Mouse (Mus musculus): ENCODE measurements around the gene Esrp2. TPM values are rescaled to one million over a fixed set of nuclear protein-coding genes. Genes with fewer than 3 reads are reported as not detected.

Esrp2 gene
- polyA plus RNA-seq, 2 experiments = 6.6 to 7.7 TPM

DNA sequence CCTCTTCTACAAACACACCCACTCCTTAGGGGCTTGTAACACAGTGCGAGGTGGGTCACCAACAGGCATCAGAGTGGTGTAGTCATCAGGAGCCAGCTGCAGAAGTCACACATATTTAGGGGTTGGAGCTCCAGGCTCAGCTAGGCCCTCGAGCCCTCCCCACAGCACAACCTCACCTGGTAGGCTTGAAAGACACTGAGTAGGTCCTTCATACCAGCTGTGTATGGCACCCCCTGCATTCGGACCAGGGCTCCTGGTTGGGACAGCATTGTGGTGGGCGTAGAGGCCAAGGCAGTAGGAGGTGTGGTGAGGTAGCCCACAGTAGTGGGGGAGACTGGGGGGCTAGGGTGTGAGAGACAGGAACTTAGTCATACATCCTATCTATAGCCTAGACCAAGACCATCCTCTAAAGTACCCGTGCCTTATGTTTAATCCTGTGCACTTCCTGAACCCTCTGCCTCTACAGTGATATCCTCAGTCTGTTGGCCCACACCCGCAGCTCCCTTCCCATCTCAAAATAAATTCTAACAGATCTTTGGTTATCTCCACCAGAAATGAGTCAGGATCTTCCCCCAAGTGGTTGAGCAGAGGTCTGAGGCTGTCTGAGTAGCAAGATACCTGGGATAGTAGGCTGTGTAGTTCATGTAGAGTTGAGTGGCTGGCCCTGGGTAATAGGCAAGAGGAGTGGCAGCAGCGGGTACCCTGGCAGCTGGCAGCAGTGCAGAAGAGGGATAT is 5.1 kb downstream of the Esrp2 start:
- H3K4me1 ChIP-seq (replicated peaks; ENCODE audit: control insufficient read depth in 2 of 2, insufficient read depth in 2 of 2, low read length in 1 of 2) = no peaks in the 10 kb centered on the region; a peak in 1 of 4 replicates
- DNase-seq (ENCODE audit: low read depth in 3 of 3, low spot score in 3 of 3) = no peak
- no peaks in the 10 kb centered on the region for H3K9me3 ChIP-seq (ENCODE audit: control insufficient read depth, low read length)
- H3K36me3 ChIP-seq (replicated peaks; ENCODE audit: control insufficient read depth, insufficient read depth, low read depth) = peaks cover 26% of the 10 kb centered on the region; the same call in 1 of the 2 replicates
- no peak overlapping the region for H3K4me3 ChIP-seq (ENCODE audit: insufficient read depth in 1 of 2, low read depth in 2 of 2, low read length in 2 of 2)
- no peak for TF ChIP-seq CTCF (IDR thresholded peaks at IDR 0.05; ENCODE audit: low read depth)
- 0 out of 2 replicates have a peak, but pooled peaks have one; percentile 18 for TF ChIP-seq EP300 (IDR thresholded peaks at IDR 0.05; ENCODE audit: low read depth)
- H3K9ac ChIP-seq (replicated peaks) = no peak overlapping the region
- H3K27me3 ChIP-seq (ENCODE audit: control insufficient read depth, insufficient read depth, low read length) = peaks cover 26% of the 10 kb centered on the region
- 33% methylated on average over 7 of the region's 7 CpGs for WGBS (ENCODE audit: insufficient replicate concordance)
- no peak overlapping the region for H3K4me2 ChIP-seq (ENCODE audit: low read depth)
- no peak overlapping the region for H3K27ac ChIP-seq
- ATAC-seq (ENCODE audit: insufficient read depth) = no peak

DNA sequence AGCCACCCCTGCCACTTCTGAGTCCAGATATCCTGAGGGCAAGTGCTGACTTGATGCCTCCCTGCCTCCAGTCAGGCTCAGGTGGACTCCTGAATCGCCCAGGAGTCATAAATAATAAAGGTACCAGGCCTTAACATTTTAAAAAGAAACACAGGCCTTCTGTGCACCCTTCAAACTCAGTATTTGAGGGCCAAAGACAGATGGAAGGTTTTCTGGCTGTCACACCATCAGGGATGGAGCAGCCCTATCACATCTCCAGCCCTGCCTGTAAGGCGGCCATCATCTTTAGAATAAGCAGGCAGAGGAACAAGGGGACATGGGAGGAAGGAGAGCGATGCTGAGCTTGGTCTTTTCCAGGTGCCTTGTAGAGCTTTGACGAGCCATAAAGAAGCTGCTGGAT is 5.8 kb downstream of the Esrp2 start:
- DNase-seq (ENCODE audit: low read depth in 3 of 3, low spot score in 3 of 3) = no peak
- H3K36me3 ChIP-seq (replicated peaks; ENCODE audit: control insufficient read depth, insufficient read depth, low read depth) = peaks cover 26% of the 10 kb centered on the region; the same call in 1 of the 2 replicates

DNA sequence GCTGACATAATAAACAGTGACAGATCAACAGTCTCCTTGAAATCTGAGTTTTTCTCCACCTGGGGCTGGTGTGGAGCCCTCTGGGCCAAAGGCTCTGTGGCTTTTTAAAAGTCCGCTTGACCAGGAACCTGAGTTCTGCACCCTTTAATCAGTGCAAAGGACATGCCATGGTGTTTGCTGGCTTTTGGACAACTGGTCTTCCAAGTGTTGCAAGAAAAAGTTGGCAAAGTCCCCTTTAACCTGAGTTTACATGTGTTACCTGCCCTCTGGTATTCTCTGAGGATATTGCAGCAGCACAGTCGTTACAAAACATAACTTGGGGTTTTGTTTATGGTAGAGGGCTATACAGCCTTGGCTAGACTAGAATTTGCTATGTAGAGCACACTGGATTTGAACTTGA is 6.3 kb downstream of the Esrp2 start:
- ATAC-seq (ENCODE audit: insufficient read depth) = no peak
- Histone ChIP-seq H3K9ac (replicated peaks) (no peak overlapping the region), H3K4me2 (ENCODE audit: low read depth) (no peak overlapping the region), H3K36me3 (replicated peaks; ENCODE audit: control insufficient read depth, insufficient read depth, low read depth) (peaks cover 26% of the 10 kb centered on the region; the same call in 1 of the 2 replicates), H3K4me1 (replicated peaks; ENCODE audit: control insufficient read depth in 2 of 2, insufficient read depth in 2 of 2, low read length in 1 of 2) (no peaks in the 10 kb centered on the region; a peak in 1 of 4 replicates), H3K27ac (no peak overlapping the region), H3K27me3 (ENCODE audit: control insufficient read depth, insufficient read depth, low read length) (peaks cover 14% of the 10 kb centered on the region), H3K9me3 (ENCODE audit: control insufficient read depth, low read length) (no peaks in the 10 kb centered on the region), H3K4me3 (ENCODE audit: insufficient read depth in 1 of 2, low read depth in 2 of 2, low read length in 2 of 2) (no peak overlapping the region)
- DNase-seq (ENCODE audit: low read depth in 3 of 3, low spot score in 3 of 3) = no peak
- 57% methylated on average over 2 of the region's 2 CpGs for WGBS (ENCODE audit: insufficient replicate concordance)
- TF ChIP-seq CTCF (IDR thresholded peaks at IDR 0.05; ENCODE audit: low read depth) = no peak
- no peak for TF ChIP-seq EP300 (IDR thresholded peaks at IDR 0.05; ENCODE audit: low read depth)

More for the DNA sequence above, 5.8 kb downstream of the Esrp2 start:
- TF ChIP-seq CTCF (IDR thresholded peaks at IDR 0.05; ENCODE audit: low read depth) (no peak), EP300 (IDR thresholded peaks at IDR 0.05; ENCODE audit: low read depth) (no peak)
- no peaks in the 10 kb centered on the region; a peak in 1 of 4 replicates for H3K4me1 ChIP-seq (replicated peaks; ENCODE audit: control insufficient read depth in 2 of 2, insufficient read depth in 2 of 2, low read length in 1 of 2)
- WGBS (ENCODE audit: insufficient replicate concordance) = 66% methylated on average over 4 of the region's 4 CpGs
- no peaks in the 10 kb centered on the region for H3K9me3 ChIP-seq (ENCODE audit: control insufficient read depth, low read length)
- H3K4me3 ChIP-seq (ENCODE audit: insufficient read depth in 1 of 2, low read depth in 2 of 2, low read length in 2 of 2) = no peak overlapping the region
- no peak for ATAC-seq (ENCODE audit: insufficient read depth)
- H3K27ac ChIP-seq = no peak overlapping the region
- no peak overlapping the region for H3K4me2 ChIP-seq (ENCODE audit: low read depth)
- H3K27me3 ChIP-seq (ENCODE audit: control insufficient read depth, insufficient read depth, low read length) = peaks cover 20% of the 10 kb centered on the region
- no peak overlapping the region for H3K9ac ChIP-seq (replicated peaks)

DNA sequence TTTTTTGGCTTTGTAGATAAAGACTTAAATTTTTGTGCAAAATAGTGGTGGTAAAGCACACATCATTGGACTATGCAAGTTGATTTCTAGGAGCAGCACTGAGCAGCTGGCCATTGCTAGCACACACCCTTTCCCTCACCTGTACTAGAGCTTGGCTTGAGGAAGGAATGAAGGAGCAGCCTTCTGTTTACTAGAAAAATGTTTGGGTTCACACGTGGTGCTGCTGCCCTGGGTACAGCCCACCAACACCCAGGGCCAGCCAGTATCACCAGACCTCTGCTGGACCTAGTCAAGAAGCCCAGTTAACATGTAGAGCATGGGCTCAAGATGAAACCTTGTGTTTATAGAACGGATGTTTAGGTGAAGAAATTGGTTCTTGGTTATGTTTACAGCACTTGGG is 6.8 kb downstream of the Esrp2 start:
- H3K9me3 ChIP-seq (ENCODE audit: control insufficient read depth, low read length) = no peaks in the 10 kb centered on the region
- WGBS (ENCODE audit: insufficient replicate concordance) = 66% methylated on average over 2 of the region's 2 CpGs
- H3K27ac ChIP-seq = no peak overlapping the region
- peaks cover 9% of the 10 kb centered on the region for H3K27me3 ChIP-seq (ENCODE audit: control insufficient read depth, insufficient read depth, low read length)
- peaks cover 26% of the 10 kb centered on the region; the same call in 1 of the 2 replicates for H3K36me3 ChIP-seq (replicated peaks; ENCODE audit: control insufficient read depth, insufficient read depth, low read depth)
- no peaks in the 10 kb centered on the region; a peak in 1 of 4 replicates for H3K4me1 ChIP-seq (replicated peaks; ENCODE audit: control insufficient read depth in 2 of 2, insufficient read depth in 2 of 2, low read length in 1 of 2)
- no peak overlapping the region for H3K4me2 ChIP-seq (ENCODE audit: low read depth)
- ATAC-seq (ENCODE audit: insufficient read depth) (no peak), DNase-seq (ENCODE audit: low read depth in 3 of 3, low spot score in 3 of 3) (no peak)
- no peak overlapping the region for H3K9ac ChIP-seq (replicated peaks)
- no peak overlapping the region for H3K4me3 ChIP-seq (ENCODE audit: insufficient read depth in 1 of 2, low read depth in 2 of 2, low read length in 2 of 2)
- TF ChIP-seq EP300 (IDR thresholded peaks at IDR 0.05; ENCODE audit: low read depth) (no peak), CTCF (IDR thresholded peaks at IDR 0.05; ENCODE audit: low read depth) (no peak)

DNA sequence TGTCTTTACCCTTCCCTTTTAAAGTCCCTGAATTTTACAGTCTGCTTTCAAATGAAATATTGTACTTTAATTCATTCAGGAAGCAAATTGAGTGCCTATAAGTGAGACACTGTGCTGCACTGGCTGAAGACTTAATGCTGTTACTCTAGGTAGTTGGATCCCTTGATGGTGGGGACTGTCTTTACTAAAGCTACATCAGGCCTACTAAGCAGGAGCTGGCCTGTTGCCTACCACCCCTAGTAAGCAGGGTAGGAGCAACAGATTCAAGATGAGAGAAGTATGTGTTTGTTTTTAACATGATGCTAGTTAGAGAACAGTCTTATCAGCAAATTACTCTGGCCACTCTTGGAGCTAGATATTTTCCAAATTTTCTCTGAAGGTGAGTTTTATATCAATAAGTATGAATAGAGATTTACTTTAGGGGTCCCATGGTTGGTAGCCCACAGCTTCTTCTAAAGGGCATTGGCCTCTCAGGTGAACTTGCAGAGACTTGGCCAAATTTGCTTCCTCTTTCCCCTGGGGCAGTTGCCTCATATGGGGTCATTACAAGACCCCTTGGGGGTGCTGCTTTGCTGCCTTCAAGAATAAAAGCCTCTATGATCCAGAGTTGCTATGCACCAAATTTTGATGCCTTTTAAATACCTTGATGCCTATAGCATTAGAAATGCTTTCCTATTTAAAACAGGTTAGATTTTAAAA is 7.4 kb downstream of the Esrp2 start:
- DNase-seq (ENCODE audit: low read depth in 3 of 3, low spot score in 3 of 3) = no peak

More for the DNA sequence above, 7.4 kb downstream of the Esrp2 start:
- Histone ChIP-seq H3K27ac (no peak overlapping the region), H3K27me3 (ENCODE audit: control insufficient read depth, insufficient read depth, low read length) (peaks cover 3% of the 10 kb centered on the region), H3K4me1 (replicated peaks; ENCODE audit: control insufficient read depth in 2 of 2, insufficient read depth in 2 of 2, low read length in 1 of 2) (no peaks in the 10 kb centered on the region; a peak in 1 of 4 replicates), H3K36me3 (replicated peaks; ENCODE audit: control insufficient read depth, insufficient read depth, low read depth) (peaks cover 26% of the 10 kb centered on the region; the same call in 1 of the 2 replicates), H3K4me2 (ENCODE audit: low read depth) (no peak overlapping the region), H3K9me3 (ENCODE audit: control insufficient read depth, low read length) (no peaks in the 10 kb centered on the region), H3K4me3 (ENCODE audit: insufficient read depth in 1 of 2, low read depth in 2 of 2, low read length in 2 of 2) (no peak overlapping the region), H3K9ac (replicated peaks) (no peak overlapping the region)
- no peak for ATAC-seq (ENCODE audit: insufficient read depth)
- TF ChIP-seq CTCF (IDR thresholded peaks at IDR 0.05; ENCODE audit: low read depth) = no peak

Data from liver, embryonic 14.5 days (tissue).